Mouse (Mus musculus) intestine, embryonic 16.5 days (tissue): ENCODE data around the gene Sox6. TPM values are rescaled to one million over a fixed set of nuclear protein-coding genes. Genes with fewer than 3 reads are reported as not detected.

Experiments
- ATAC-seq: fragments of 200-750 bp; cut with Nextera tagmentation; 2 replicates; pipeline ENCODE4 v1.8.0; 2017; ENCODE audit warnings: moderate TSS enrichment, moderate library complexity
- H3K27ac ChIP-seq: fragments of 300-500 bp; sonication (generic); 2 replicates; pipeline ENCODE4 v1.5.1; 2014; ENCODE audit warnings: mild to moderate bottlenecking, low read length
- H3K27me3 ChIP-seq: fragments of 300-500 bp; sonication (generic); replicated peaks from 2 replicates; pipeline ENCODE4 v1.6.1; 2014; ENCODE audit warnings: low read length, control low read depth, mixed read lengths; ENCODE audit not compliant: control insufficient read depth, insufficient read depth
- H3K36me3 ChIP-seq: fragments of 300-500 bp; sonication (generic); 2 replicates; pipeline ENCODE4 v1.6.1; 2014; ENCODE audit warnings: low read length, control low read depth; ENCODE audit not compliant: control insufficient read depth, insufficient read depth
- H3K4me1 ChIP-seq: fragments of 300-500 bp; sonication (generic); 2 replicates; pipeline ENCODE4 v1.6.1; 2014; ENCODE audit warnings: low read length, control low read depth, mixed read lengths; ENCODE audit not compliant: control insufficient read depth, insufficient read depth
- H3K4me2 ChIP-seq: fragments of 300-500 bp; sonication (generic); 2 replicates; pipeline ENCODE4 v1.6.1; 2014; ENCODE audit warnings: low read depth, low read length, control low read depth
- H3K4me3 ChIP-seq: fragments of 300-500 bp; sonication (generic); 2 replicates; pipeline ENCODE4 v1.5.1; 2014; ENCODE audit warnings: mild to moderate bottlenecking, low read length
- H3K9ac ChIP-seq: fragments of 300-500 bp; sonication (generic); 2 replicates; pipeline ENCODE4 v1.6.1; 2014; ENCODE audit warnings: low read depth, low read length
- H3K9me3 ChIP-seq: fragments of 300-500 bp; sonication (generic); 2 replicates; pipeline ENCODE4 v1.6.1; 2016; ENCODE audit warnings: low read length, control low read depth; ENCODE audit not compliant: control insufficient read depth
- WGBS: fragments of 180-500 bp; shearing (Covaris S2); extraction: QIAGEN DNeasy Blood & Tissue Kit; methylation state at CpG from one replicate; pipeline ENCODE4 v1.1.7; 2014; 5-methylcytosine and 5-hydroxymethylcytosine counted together
- polyA plus RNA-seq: library from polyadenylated mRNA; unstranded; fragments of >200 nt; fragmentation: Nextera tagmentation; extraction: Ambion mirVana; gene quantifications from 2 replicates; pipeline ENCODE4 v1.2.1, GENCODE M21; 2015

Gene Sox6
- polyA plus RNA-seq, 1 experiment from 2014 or later = 25.3 TPM

DNA sequence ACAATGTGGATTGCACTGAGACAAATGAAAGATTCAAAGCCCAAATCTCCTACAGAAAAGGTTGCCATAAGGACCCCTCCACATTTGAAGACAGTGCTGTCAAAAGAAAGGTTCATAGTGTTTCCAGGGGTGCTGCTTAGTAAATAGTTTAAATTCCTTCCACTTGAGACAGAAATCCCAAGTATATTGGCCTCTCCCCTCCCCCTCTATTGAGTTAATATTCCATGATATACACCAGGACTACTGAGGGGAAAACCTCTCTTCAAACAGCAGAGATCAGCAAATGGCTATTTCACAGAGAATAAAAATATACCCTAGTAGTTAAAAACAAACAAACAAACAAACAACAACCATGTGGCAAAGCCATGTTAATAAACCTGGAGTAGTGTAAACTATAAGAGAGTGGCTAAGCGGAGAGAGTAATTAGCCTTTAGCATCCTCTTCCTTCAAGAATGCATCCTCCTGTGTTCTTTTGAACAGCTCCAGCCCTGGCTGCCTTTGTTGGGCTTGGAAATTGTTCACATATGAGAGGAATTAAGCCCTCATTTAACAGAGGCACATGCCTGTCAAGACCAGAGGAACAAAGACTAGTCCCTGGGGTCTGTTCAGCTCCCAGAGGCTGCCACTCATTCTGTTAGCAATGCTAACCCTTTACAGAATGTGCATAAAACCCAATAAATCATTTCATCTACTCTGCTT lies 393.2 kb downstream of the Sox6 start:
- H3K27me3 ChIP-seq = no peaks in the 10 kb centered on the region
- H3K36me3 ChIP-seq = no peaks in the 10 kb centered on the region
- no peak overlapping the region for H3K4me2 ChIP-seq
- 83% methylated on average over 1 of the region's 1 CpGs for WGBS
- no peak for ATAC-seq
- H3K9me3 ChIP-seq = no peaks in the 10 kb centered on the region
- H3K9ac ChIP-seq = no peak overlapping the region
- no peaks in the 10 kb centered on the region for H3K4me1 ChIP-seq
- no peak overlapping the region for H3K27ac ChIP-seq
- no peak overlapping the region for H3K4me3 ChIP-seq

DNA sequence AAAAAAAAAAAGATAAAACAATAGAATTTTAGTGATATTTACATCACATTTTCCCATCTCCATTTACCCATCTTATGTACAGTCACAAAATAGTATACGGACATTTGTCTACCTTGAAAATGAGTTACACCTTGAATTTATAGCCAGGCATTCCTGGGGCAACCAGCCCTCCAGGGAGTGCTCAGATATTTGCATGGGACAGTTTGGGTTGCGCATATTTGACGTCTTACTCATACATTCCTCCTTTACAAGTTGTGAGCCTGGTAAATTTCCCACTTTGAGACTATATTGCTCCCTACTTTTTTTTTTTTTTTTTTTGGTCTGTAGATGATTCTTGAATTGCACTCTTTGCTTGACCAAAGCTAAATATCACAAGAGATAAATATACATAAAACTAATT lies 407.9 kb downstream of the Sox6 start:
- H3K4me3 ChIP-seq = no peak overlapping the region
- H3K36me3 ChIP-seq = no peaks in the 10 kb centered on the region
- 71% methylated on average over 3 of the region's 3 CpGs for WGBS
- no peak overlapping the region for H3K27ac ChIP-seq
- no peaks in the 10 kb centered on the region for H3K9me3 ChIP-seq
- H3K4me2 ChIP-seq = no peak overlapping the region
- ATAC-seq = no peak
- no peak overlapping the region for H3K9ac ChIP-seq
- peaks cover 12% of the 10 kb centered on the region for H3K4me1 ChIP-seq
- H3K27me3 ChIP-seq = no peaks in the 10 kb centered on the region

GRCm38 (mm10) chr7:115630287-115630686 lies 408.3 kb downstream of the Sox6 start:
- Histone ChIP-seq H3K4me2 (no peak overlapping the region), H3K36me3 (no peaks in the 10 kb centered on the region), H3K4me3 (no peak overlapping the region), H3K9ac (no peak overlapping the region), H3K27ac (no peak overlapping the region), H3K4me1 (peaks cover 15% of the 10 kb centered on the region), H3K27me3 (no peaks in the 10 kb centered on the region), H3K9me3 (no peaks in the 10 kb centered on the region)
- no peak for ATAC-seq
- 63% methylated on average over 4 of the region's 4 CpGs for WGBS

DNA sequence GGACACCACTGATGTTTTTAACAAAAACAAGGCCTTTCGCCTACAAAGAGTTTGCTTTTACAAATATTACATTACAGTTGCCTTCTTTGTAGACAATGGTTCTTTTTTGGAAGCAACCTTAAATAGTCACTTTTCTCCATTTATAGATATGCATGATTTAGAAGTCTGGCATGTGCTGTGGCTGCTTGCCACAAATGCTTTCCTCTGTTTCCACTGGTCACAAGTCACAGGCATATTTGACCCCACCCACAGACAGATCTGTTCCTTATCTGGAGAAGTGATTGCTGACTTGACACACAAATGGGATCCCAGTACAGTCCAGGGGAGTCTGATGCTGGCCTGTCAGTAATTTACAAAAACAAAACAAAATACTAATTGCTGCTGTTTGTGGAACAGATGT lies 409.8 kb downstream of the Sox6 start:
- H3K4me2 ChIP-seq = no peak overlapping the region
- no peak overlapping the region for H3K27ac ChIP-seq
- no peak overlapping the region for H3K4me3 ChIP-seq
- no peaks in the 10 kb centered on the region for H3K36me3 ChIP-seq
- no peak overlapping the region for H3K9ac ChIP-seq
- H3K9me3 ChIP-seq = no peaks in the 10 kb centered on the region
- no peak for ATAC-seq
- 90% methylated on average over 1 of the region's 1 CpGs for WGBS
- H3K27me3 ChIP-seq = no peaks in the 10 kb centered on the region
- H3K4me1 ChIP-seq = peaks cover 30% of the 10 kb centered on the region

DNA sequence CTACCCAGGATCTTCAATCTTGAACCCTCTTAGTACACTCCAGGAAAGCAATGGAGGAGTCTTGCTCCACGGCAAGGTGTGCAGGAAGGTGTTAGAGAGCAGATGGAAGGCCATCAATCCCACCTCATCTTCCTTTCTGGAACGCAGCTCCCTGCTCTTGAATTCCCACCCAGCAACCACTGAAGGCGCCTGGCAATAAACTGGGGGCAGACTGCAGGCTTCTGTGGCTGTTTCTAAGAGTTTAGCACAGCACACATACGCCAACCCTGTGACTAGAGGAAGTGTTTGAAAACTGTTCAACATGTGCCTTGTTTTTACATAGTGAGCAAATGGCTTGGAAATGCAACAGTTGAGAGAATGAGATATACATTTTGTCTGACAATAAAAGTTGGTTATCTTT lies 412.6 kb downstream of the Sox6 start:
- H3K9ac ChIP-seq = no peak overlapping the region
- no peak for ATAC-seq
- H3K36me3 ChIP-seq = no peaks in the 10 kb centered on the region
- no peak overlapping the region for H3K4me2 ChIP-seq
- H3K9me3 ChIP-seq = no peaks in the 10 kb centered on the region
- H3K27ac ChIP-seq = no peak overlapping the region
- 44% methylated on average over 4 of the region's 4 CpGs for WGBS
- no peak overlapping the region for H3K4me3 ChIP-seq
- H3K27me3 ChIP-seq = no peaks in the 10 kb centered on the region
- H3K4me1 ChIP-seq = peaks cover 31% of the 10 kb centered on the region

GRCm38 (mm10) chr7:115624907-115625552 lies 413.6 kb downstream of the Sox6 start:
- Histone ChIP-seq H3K4me3 (no peak overlapping the region), H3K36me3 (no peaks in the 10 kb centered on the region), H3K27me3 (no peaks in the 10 kb centered on the region), H3K27ac (0 out of 2 replicates have a peak overlapping the region, but pooled peaks have one; percentile 17), H3K4me1 (peaks cover 31% of the 10 kb centered on the region), H3K4me2 (peak overlapping the region; percentile 26; the same call in 1 of the 2 replicates), H3K9ac (no peak overlapping the region), H3K9me3 (no peaks in the 10 kb centered on the region)
- WGBS = 11% methylated on average over 8 of the region's 8 CpGs
- ATAC-seq = peak; percentile 60

- H3K4me1 ChIP-seq = peaks cover 31% of the 10 kb centered on the region
- no peaks in the 10 kb centered on the region for H3K36me3 ChIP-seq
- H3K9me3 ChIP-seq = no peaks in the 10 kb centered on the region
- H3K27ac ChIP-seq = no peak overlapping the region
- no peak for ATAC-seq
- 63% methylated on average over 5 of the region's 5 CpGs for WGBS
- no peak overlapping the region for H3K9ac ChIP-seq
- no peak overlapping the region for H3K4me3 ChIP-seq
- H3K4me2 ChIP-seq = no peak overlapping the region
- H3K27me3 ChIP-seq = no peaks in the 10 kb centered on the region
Measured at GRCm38 (mm10) chr7:115624451-115624850, 414.1 kb downstream of the Sox6 start.

- peak; percentile 70 for ATAC-seq
- 24% methylated on average over 10 of the region's 10 CpGs for WGBS
- Histone ChIP-seq H3K27ac (peak overlapping the region; percentile 57; the same call in 1 of the 2 replicates), H3K9me3 (no peaks in the 10 kb centered on the region), H3K27me3 (no peaks in the 10 kb centered on the region), H3K4me1 (peaks cover 4% of the 10 kb centered on the region; the same call in 1 of the 2 replicates), H3K4me3 (peak overlapping the region; percentile 30), H3K4me2 (peak overlapping the region; percentile 45), H3K9ac (no peak overlapping the region), H3K36me3 (no peaks in the 10 kb centered on the region)
Measured at GRCm38 (mm10) chr7:115615697-115616237, 422.8 kb downstream of the Sox6 start.

DNA sequence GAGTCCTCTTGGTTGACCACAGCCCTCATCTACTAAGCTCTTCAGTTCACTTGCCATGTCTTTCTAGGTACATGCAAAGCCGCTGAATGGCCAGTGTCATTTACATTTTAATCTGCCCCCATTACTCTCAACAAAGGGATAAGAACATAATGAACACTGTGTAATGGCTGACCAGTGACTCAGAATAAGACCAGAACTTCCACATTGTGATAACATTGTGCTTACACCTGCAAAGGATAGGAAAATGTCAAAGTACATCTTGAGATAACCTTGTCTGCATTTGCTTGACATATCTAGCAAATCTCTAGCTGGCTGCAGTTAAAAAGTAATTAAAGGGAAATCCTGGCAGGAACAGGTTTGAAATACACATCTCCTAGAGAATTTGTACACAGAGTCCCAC lies 431.1 kb downstream of the Sox6 start:
- Histone ChIP-seq H3K9ac (no peak overlapping the region), H3K27me3 (no peaks in the 10 kb centered on the region), H3K4me1 (no peaks in the 10 kb centered on the region), H3K27ac (no peak overlapping the region), H3K9me3 (no peaks in the 10 kb centered on the region), H3K4me2 (no peak overlapping the region), H3K36me3 (no peaks in the 10 kb centered on the region), H3K4me3 (no peak overlapping the region)
- ATAC-seq = peak; percentile 84
- WGBS = 85% methylated on average over 1 of the region's 1 CpGs
